Mouse (Mus musculus) hindbrain, embryonic 16.5 days (tissue): ENCODE data around the gene Rnf11. TPM values are rescaled to one million over a fixed set of nuclear protein-coding genes. Genes with fewer than 3 reads are reported as not detected.

Experiments
- ATAC-seq: fragments of 200-750 bp; cut with Nextera tagmentation; 2 replicates; pipeline ENCODE4 v1.8.0; 2017; ENCODE audit warnings: moderate TSS enrichment, moderate library complexity
- H3K27ac ChIP-seq: fragments of 300-500 bp; sonication (generic); 2 replicates; pipeline ENCODE4 v1.5.1; 2014; ENCODE audit warnings: low read depth, mild to moderate bottlenecking, control low read depth, low read length, moderate library complexity
- H3K27me3 ChIP-seq: fragments of 300-500 bp; sonication (generic); replicated peaks from 2 replicates; pipeline ENCODE4 v1.6.1; 2014; ENCODE audit warnings: low read length; ENCODE audit not compliant: control insufficient read depth, insufficient read depth
- H3K36me3 ChIP-seq: fragments of 300-500 bp; sonication (generic); 2 replicates; pipeline ENCODE4 v1.6.1; 2014; ENCODE audit warnings: mild to moderate bottlenecking, low read length, moderate library complexity, mixed read lengths; ENCODE audit not compliant: control insufficient read depth, insufficient read depth
- H3K4me1 ChIP-seq: fragments of 300-500 bp; sonication (generic); 2 replicates; pipeline ENCODE4 v1.6.1; 2014; ENCODE audit warnings: low read depth, low read length; ENCODE audit not compliant: control insufficient read depth, insufficient read depth
- H3K4me2 ChIP-seq: fragments of 300-500 bp; sonication (generic); 2 replicates; pipeline ENCODE4 v1.6.1; 2014; ENCODE audit warnings: mild to moderate bottlenecking, low read length, control low read depth, moderate library complexity
- H3K4me3 ChIP-seq: fragments of 300-500 bp; sonication (generic); 2 replicates; pipeline ENCODE4 v1.5.1; 2014; ENCODE audit warnings: mild to moderate bottlenecking, low read length, control low read depth, moderate library complexity
- H3K9ac ChIP-seq: fragments of 300-500 bp; sonication (generic); 2 replicates; pipeline ENCODE4 v1.6.1; 2014; ENCODE audit warnings: low read depth, mild to moderate bottlenecking, control low read depth, low read length, moderate library complexity
- H3K9me3 ChIP-seq: fragments of 300-500 bp; sonication (generic); 2 replicates; pipeline ENCODE4 v1.6.1; 2014; ENCODE audit warnings: mild to moderate bottlenecking, low read length, moderate library complexity; ENCODE audit not compliant: control insufficient read depth
- WGBS: fragments of 180-500 bp; shearing (Covaris S2); extraction: QIAGEN DNeasy Blood & Tissue Kit; methylation state at CpG from one replicate; pipeline ENCODE4 v1.1.7; 2014; 5-methylcytosine and 5-hydroxymethylcytosine counted together
- polyA plus RNA-seq: library from polyadenylated mRNA; unstranded; fragments of >200 nt; fragmentation: Nextera tagmentation; extraction: Ambion mirVana; gene quantifications from 2 replicates; pipeline ENCODE4 v1.2.1, GENCODE M21; 2015

Rnf11 gene
- polyA plus RNA-seq, 1 experiment from 2014 or later: 60.3 TPM

DNA sequence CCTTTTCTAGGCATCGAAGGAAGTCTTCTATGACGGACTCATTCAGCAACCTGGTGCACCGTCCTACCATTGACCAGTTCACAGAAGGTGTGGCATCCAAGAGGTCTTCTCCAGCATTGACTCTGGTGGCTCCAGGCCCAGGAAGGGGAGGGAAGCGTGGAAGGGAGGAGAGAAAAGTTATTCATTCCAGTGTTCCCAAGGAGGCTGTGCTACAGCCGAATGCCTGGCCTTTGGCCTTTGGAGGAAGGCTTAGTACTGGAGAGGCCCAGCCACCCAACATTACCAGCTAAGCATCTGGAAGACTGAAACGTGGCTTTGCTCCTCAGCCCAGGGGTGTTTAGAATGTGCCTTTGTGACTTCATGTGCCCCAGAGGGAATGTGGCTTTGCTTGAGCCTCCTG is 62.1 kb downstream of the Rnf11 start:
- no peaks in the 10 kb centered on the region for H3K4me1 ChIP-seq
- no peaks in the 10 kb centered on the region for H3K27me3 ChIP-seq
- H3K4me2 ChIP-seq: no peak overlapping the region
- H3K9me3 ChIP-seq: no peaks in the 10 kb centered on the region
- H3K27ac ChIP-seq: no peak overlapping the region
- no peak overlapping the region for H3K9ac ChIP-seq
- no peaks in the 10 kb centered on the region for H3K36me3 ChIP-seq
- no peak overlapping the region for H3K4me3 ChIP-seq
- no peak for ATAC-seq
- WGBS: 79% methylated on average over 6 of the region's 6 CpGs

DNA sequence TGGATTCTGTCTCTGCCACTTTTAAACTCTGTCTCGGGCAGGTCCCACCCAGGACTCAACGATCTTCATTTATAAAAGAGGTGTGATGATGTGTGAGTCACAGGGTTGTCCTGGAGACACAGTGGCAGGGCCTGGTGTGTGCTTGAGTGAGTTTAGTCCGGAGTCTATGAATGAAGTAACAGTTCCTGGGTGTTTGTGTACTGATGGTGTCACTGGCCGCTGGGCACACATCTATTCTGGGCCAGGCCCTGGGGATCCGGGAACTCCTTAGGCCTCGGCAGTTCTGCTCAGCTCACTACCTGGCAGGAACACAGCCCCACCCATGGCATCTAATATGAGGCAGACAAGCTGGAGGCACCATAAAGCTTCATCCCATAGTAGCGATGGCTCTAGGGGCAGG is 62.9 kb downstream of the Rnf11 start:
- no peak overlapping the region for H3K4me3 ChIP-seq
- ATAC-seq: no peak
- no peak overlapping the region for H3K9ac ChIP-seq
- no peaks in the 10 kb centered on the region for H3K27me3 ChIP-seq
- no peak overlapping the region for H3K27ac ChIP-seq
- H3K36me3 ChIP-seq: no peaks in the 10 kb centered on the region
- H3K4me2 ChIP-seq: no peak overlapping the region
- no peaks in the 10 kb centered on the region for H3K9me3 ChIP-seq
- H3K4me1 ChIP-seq: no peaks in the 10 kb centered on the region
- WGBS: 85% methylated on average over 7 of the region's 7 CpGs

DNA sequence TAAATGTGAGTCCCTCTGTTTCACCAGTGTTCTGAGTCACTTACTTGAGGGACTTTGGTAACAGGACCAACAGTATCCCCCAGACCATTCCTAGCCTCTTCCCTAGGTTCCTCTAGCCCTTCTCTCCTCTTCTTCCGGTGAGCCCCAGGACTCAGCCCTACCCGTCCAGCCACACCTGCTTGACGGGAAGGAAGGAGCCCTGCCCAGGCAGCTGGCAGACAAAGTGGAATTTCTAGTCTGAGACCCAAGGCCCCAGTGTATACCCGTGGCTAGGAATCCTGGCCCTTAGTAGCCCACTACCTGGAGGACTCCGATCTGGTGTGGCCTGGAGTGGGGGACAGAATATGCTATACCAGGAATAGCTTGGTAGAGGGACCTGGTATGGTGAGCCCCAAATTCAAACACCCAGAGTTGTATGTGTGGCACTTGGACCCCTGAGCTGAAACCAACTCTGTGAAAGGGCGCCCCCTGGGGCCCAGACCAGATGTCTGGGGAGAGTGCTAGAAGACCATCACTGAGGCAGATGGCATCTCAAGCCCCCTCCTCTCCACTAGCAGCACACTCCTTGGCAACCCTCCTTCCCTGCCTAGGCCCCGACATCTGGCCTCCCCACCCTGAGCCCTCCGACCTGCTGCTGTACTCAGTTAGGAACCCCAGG is 64.3 kb downstream of the Rnf11 start:
- no peak overlapping the region for H3K4me2 ChIP-seq
- ATAC-seq: no peak
- WGBS: 76% methylated on average over 8 of the region's 8 CpGs
- no peak overlapping the region for H3K9ac ChIP-seq
- H3K27ac ChIP-seq: no peak overlapping the region
- no peaks in the 10 kb centered on the region for H3K27me3 ChIP-seq
- no peaks in the 10 kb centered on the region for H3K4me1 ChIP-seq
- no peak overlapping the region for H3K4me3 ChIP-seq
- no peaks in the 10 kb centered on the region for H3K9me3 ChIP-seq
- no peaks in the 10 kb centered on the region for H3K36me3 ChIP-seq

DNA sequence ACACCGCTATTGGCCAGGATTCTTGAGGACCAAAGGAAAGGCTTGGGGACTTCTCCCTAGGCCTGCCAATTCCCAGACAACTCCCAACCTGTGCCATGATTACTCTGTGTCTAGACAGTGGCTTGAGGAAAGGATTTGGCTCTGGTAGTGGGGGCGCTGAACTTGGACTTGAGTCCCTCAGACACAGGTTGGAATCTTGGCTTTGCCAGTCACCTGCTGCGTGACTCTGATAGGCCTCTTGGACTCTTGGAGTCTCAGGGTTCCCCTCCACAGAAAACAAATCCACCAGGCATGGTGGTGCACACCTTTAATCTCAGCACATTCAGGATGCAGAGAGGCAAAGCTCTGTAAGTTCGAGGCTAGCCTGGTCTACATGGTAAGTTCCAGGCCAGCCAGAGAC is 65.0 kb downstream of the Rnf11 start:
- no peaks in the 10 kb centered on the region for H3K4me1 ChIP-seq
- H3K27me3 ChIP-seq: no peaks in the 10 kb centered on the region
- ATAC-seq: no peak
- no peak overlapping the region for H3K9ac ChIP-seq
- no peak overlapping the region for H3K27ac ChIP-seq
- H3K36me3 ChIP-seq: no peaks in the 10 kb centered on the region
- H3K4me3 ChIP-seq: no peak overlapping the region
- 87% methylated on average over 4 of the region's 4 CpGs for WGBS
- no peaks in the 10 kb centered on the region for H3K9me3 ChIP-seq
- no peak overlapping the region for H3K4me2 ChIP-seq

DNA sequence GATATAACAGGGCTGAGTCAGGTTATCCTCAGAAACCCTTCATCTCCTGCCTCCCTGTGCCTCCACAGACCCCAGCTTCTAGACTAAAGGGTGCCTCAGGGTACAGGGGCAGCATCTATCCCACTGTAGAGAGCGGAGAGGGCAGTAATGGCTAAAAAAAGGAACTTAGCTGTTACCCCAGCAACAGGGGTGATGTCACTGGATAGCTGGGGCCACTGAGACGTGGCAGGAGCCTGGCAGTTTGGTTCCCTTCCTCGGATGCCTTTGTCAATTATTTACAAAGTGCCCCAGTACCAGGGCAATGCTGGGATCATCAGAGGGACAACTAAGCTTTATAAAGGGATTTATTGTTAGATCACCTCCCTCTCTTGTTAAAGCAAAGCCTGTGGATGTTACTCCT is 65.5 kb downstream of the Rnf11 start:
- Histone ChIP-seq H3K9ac (no peak overlapping the region), H3K4me3 (no peak overlapping the region), H3K36me3 (no peaks in the 10 kb centered on the region), H3K4me1 (no peaks in the 10 kb centered on the region), H3K9me3 (no peaks in the 10 kb centered on the region), H3K27me3 (no peaks in the 10 kb centered on the region), H3K4me2 (no peak overlapping the region), H3K27ac (no peak overlapping the region)
- ATAC-seq: no peak
- 18% methylated on average over 3 of the region's 3 CpGs for WGBS

DNA sequence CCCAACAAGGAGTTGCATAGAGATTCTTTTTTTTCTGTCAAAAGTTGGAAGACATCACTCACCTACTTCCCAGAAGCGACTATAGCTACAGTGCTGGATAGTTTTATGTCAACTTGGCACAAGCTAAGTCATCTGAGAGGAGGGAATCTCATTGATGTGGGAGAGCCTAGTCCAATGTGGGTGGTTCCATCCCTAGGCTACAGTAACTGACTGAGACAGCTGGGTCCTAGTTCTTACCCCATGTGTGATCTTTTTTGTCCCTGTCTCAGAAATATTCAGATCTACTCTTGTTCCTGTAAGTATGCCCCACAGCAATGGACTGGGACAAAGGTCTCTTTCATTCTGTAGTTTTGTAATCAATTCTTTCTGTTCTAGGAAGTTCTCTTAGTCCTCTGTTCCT is 66.5 kb downstream of the Rnf11 start:
- Histone ChIP-seq H3K36me3 (no peaks in the 10 kb centered on the region), H3K27ac (no peak overlapping the region), H3K27me3 (no peaks in the 10 kb centered on the region), H3K4me1 (no peaks in the 10 kb centered on the region), H3K9ac (no peak overlapping the region), H3K4me3 (no peak overlapping the region), H3K4me2 (no peak overlapping the region), H3K9me3 (no peaks in the 10 kb centered on the region)
- ATAC-seq: no peak
- WGBS: 100% methylated on average over 1 of the region's 1 CpGs

DNA sequence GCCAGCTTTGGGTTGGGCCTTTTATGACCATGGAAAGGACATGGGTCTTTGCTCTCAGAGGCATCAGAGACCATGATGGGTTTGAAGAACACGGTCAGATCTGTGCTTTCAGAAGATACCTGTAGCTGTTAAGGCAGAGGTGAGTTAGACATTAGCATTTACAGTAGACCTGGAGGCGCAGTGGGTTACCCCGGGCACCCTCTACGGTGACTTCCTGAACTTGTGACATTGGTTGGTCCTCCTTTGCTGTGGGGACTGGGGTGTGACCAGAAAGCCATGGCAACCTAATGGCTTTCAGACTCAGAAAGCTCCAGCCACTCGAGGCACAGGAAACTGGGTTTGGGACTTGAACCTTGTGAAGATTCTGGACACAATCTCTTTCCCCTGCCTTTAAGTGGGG is 72.3 kb downstream of the Rnf11 start:
- H3K4me1 ChIP-seq: no peaks in the 10 kb centered on the region
- no peaks in the 10 kb centered on the region for H3K9me3 ChIP-seq
- H3K9ac ChIP-seq: no peak overlapping the region
- H3K36me3 ChIP-seq: no peaks in the 10 kb centered on the region
- no peak overlapping the region for H3K4me2 ChIP-seq
- no peak overlapping the region for H3K4me3 ChIP-seq
- no peaks in the 10 kb centered on the region for H3K27me3 ChIP-seq
- WGBS: 88% methylated on average over 5 of the region's 5 CpGs
- ATAC-seq: no peak
- H3K27ac ChIP-seq: no peak overlapping the region

DNA sequence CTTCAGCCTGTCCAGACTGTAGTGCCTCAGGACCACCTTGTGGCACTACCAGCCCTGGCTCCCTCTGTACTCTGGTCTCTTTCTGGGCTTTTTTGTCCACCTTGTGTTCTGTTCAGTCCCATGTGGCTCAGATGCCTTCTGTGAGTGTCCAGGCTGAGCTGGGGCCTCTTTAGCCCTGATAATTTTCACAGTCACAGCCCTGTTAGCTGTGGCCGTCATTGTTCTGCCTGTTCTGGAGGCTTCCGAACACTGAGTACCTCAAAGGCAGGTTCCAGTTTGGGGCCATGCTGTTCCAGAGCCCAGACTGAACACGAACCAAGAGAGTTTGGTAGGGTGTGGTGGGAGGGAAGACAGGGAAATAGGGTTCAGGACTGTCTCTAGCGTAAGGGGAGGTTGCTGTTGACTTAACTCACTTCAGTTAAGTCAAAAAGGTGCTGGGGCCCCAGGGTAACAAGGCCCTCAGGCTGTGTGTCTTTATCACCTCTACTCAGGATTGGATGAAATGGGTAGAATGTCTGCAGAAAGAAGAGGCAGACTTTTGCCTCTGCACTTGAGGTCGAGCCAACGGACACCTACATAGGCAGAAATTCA is 73.1 kb downstream of the Rnf11 start:
- no peak overlapping the region for H3K4me3 ChIP-seq
- no peak overlapping the region for H3K4me2 ChIP-seq
- peaks cover 2% of the 10 kb centered on the region; the same call in 1 of the 2 replicates for H3K4me1 ChIP-seq
- no peak overlapping the region for H3K27ac ChIP-seq
- WGBS: 93% methylated on average over 6 of the region's 6 CpGs
- no peaks in the 10 kb centered on the region for H3K36me3 ChIP-seq
- H3K27me3 ChIP-seq: no peaks in the 10 kb centered on the region
- no peak for ATAC-seq
- no peaks in the 10 kb centered on the region for H3K9me3 ChIP-seq
- no peak overlapping the region for H3K9ac ChIP-seq

DNA sequence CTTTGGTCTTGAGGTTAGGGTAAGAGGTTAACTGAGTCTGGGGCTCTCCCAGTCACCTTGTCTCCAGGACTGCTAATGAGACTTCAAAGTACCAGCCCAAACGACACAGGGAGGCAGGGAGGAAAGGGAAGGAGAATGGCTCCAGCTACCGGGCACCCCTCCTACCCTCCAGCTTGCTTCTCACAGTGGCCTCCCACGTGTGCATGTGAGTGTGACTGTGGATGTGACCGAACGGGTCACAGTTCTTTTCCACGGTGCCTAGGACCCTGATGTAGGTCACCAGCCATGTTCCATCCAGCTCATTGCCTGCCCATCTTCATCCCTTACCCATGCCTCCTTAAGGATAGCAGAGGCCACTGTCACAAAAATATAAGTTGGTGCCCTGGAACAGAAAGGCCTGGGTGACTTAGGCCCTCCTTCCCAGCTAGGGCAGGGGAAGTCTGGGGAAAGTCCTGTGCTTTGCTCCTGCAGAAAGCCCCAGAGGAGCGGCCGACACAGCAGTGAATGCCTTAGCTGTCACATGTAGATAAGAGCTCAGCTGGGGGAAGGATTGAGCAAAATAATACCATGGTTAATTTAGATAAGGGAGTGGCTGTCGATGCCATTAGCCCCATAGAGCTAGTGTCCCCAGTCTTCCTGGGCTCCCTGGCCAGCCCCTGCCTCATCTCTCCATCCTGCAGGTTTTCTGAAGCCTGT is 73.7 kb downstream of the Rnf11 start:
- ATAC-seq: no peak
- peaks cover 8% of the 10 kb centered on the region for H3K4me1 ChIP-seq
- H3K9ac ChIP-seq: no peak overlapping the region
- WGBS: 60% methylated on average over 9 of the region's 9 CpGs
- no peaks in the 10 kb centered on the region for H3K36me3 ChIP-seq
- H3K27me3 ChIP-seq: no peaks in the 10 kb centered on the region
- no peak overlapping the region for H3K27ac ChIP-seq
- no peak overlapping the region for H3K4me2 ChIP-seq
- no peak overlapping the region for H3K4me3 ChIP-seq
- no peaks in the 10 kb centered on the region for H3K9me3 ChIP-seq
